Mouse (Mus musculus): ENCODE measurements at regions not wholly inside any gene's neighbourhood (a gene's known extent, or its start where the extent isn't known, plus 50 kb on each side); places are given as distances from the start of the nearest gene placed in this dataset.

DNA sequence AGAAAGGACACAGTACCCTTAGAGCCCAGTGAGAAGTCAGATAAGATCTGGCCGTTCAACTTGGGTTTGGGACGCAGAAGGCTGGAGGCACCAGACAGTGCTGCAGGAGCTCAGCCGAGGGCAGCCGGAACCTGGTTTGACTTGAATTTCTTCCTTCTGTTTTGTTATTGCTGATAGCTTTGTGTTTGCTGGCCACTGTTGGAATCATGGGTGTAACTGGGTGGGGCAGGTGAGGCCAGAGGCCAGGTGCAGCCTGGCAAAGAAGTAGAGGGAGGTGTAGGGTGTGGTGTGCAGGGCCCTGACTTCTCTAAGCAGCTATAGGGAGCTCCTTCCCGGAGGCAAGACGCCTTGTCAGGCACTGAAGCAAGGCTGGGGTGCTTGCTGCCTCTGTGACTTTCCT, 275.5 kb downstream of the Tbc1d1 start:
- no peak for TF ChIP-seq CTCF (IDR thresholded peaks at IDR 0.05; ENCODE audit: borderline replicate concordance, insufficient read depth, low read depth, low read length)
- TF ChIP-seq POLR2A (IDR thresholded peaks at IDR 0.05; ENCODE audit: borderline replicate concordance, insufficient read depth, low read length): no peak
